Mouse (Mus musculus) liver, embryonic 13.5 days (tissue): ENCODE data around the gene Olfr1085. TPM values are rescaled to one million over a fixed set of nuclear protein-coding genes. Genes with fewer than 3 reads are reported as not detected.
"Not testable (repeated sequence)": the region's sequence is repeated elsewhere in the genome, so short reads cannot be mapped to it uniquely, and the experiment has no call there.

ENCODE experiments used
- ATAC-seq: fragments of 200-750 bp; cut with Nextera tagmentation; 2 replicates; pipeline ENCODE4 v1.8.0; 2017; ENCODE audit warnings: low read depth, mild to moderate bottlenecking, moderate number of reproducible peaks, moderate library complexity
- DNase-seq: peaks from one replicate; pipeline ENCODE4 v3.0.0; 2022
- H3K27ac ChIP-seq: fragments of 300-500 bp; sonication (generic); 2 replicates; pipeline ENCODE4 v1.5.1; 2015; ENCODE audit warnings: moderate library complexity, mild to moderate bottlenecking, inconsistent platforms
- H3K27me3 ChIP-seq: fragments of 300-500 bp; sonication (generic); 2 replicates; pipeline ENCODE4 v1.6.1; 2015; ENCODE audit warnings: mild to moderate bottlenecking, inconsistent platforms
- H3K36me3 ChIP-seq: fragments of 300-500 bp; sonication (generic); 2 replicates; pipeline ENCODE4 v1.6.1; 2015; ENCODE audit warnings: mild to moderate bottlenecking, inconsistent platforms
- H3K4me1 ChIP-seq: fragments of 300-500 bp; sonication (generic); replicated peaks from 2 replicates; pipeline ENCODE4 v1.6.1; 2015; ENCODE audit warnings: inconsistent platforms
- H3K4me2 ChIP-seq: fragments of 300-500 bp; sonication (generic); 2 replicates; pipeline ENCODE4 v1.6.1; 2015; ENCODE audit warnings: inconsistent platforms, mild to moderate bottlenecking, moderate library complexity
- H3K4me3 ChIP-seq: fragments of 300-500 bp; sonication (generic); replicated peaks from 2 replicates; pipeline ENCODE4 v1.5.1; 2015; ENCODE audit warnings: mild to moderate bottlenecking, inconsistent platforms
- H3K9ac ChIP-seq: fragments of 300-500 bp; sonication (generic); 2 replicates; pipeline ENCODE4 v1.6.1; 2015; ENCODE audit warnings: mild to moderate bottlenecking, inconsistent platforms
- H3K9me3 ChIP-seq: fragments of 300-500 bp; sonication (generic); replicated peaks from 2 replicates; pipeline ENCODE4 v1.6.1; 2016; ENCODE audit warnings: inconsistent platforms
- WGBS: fragments of 180-500 bp; shearing (Covaris S2); methylation state at CpG from one replicate; pipeline ENCODE4 v1.1.7; 2015; ENCODE audit not compliant: insufficient replicate concordance; 5-methylcytosine and 5-hydroxymethylcytosine counted together
- polyA plus RNA-seq: library from polyadenylated mRNA; unstranded; fragments of >200 nt; fragmentation: Nextera tagmentation; extraction: Ambion mirVana; gene quantifications from 2 replicates; pipeline ENCODE4 v1.2.1, GENCODE M21; 2015

Gene Olfr1085
- not detected in 2 replicates for polyA plus RNA-seq

- H3K4me3 ChIP-seq: no peak within 1 kb of the TSS
- H3K27me3 ChIP-seq: no peaks in the 10 kb centered on the region
- ATAC-seq: no peak
- no peaks in the 10 kb centered on the region for H3K36me3 ChIP-seq
- no peaks in the 10 kb centered on the region for H3K4me1 ChIP-seq
- no peak within 1 kb of the TSS for H3K4me2 ChIP-seq
- no peak within 1 kb of the TSS for H3K27ac ChIP-seq
- no peak within 1 kb of the TSS for H3K9ac ChIP-seq
- DNase-seq: no peak
- H3K9me3 ChIP-seq: no peaks in the 10 kb centered on the region
- WGBS: 11% methylated on average over 1 of the region's 1 CpGs
These were observed at the start of gene Olfr1085 for GRCm38 (mm10) chr2:86661919-86662318. Olfr1085 (minus strand) TSS chr2:86662019.

GRCm38 (mm10) chr2:86698295-86698694 is 36.5 kb upstream of the Olfr1085 start, which contains the start of gene Olfr1087:
Olfr1087 (minus strand) TSS chr2:86698395.
- Histone ChIP-seq H3K4me2 (no peak within 1 kb of the TSS), H3K27ac (no peak within 1 kb of the TSS), H3K27me3 (no peaks in the 10 kb centered on the region), H3K9ac (no peak within 1 kb of the TSS), H3K4me1 (no peaks in the 10 kb centered on the region), H3K9me3 (no peaks in the 10 kb centered on the region), H3K36me3 (no peaks in the 10 kb centered on the region), H3K4me3 (no peak within 1 kb of the TSS)
- ATAC-seq (no peak), DNase-seq (no peak)

- H3K27ac ChIP-seq: no peak within 1 kb of the TSS
- ATAC-seq (no peak), DNase-seq (no peak)
- H3K4me1 ChIP-seq: no peaks in the 10 kb centered on the region
- H3K9me3 ChIP-seq: no peaks in the 10 kb centered on the region
- no peaks in the 10 kb centered on the region for H3K27me3 ChIP-seq
- 34% methylated on average over 2 of the region's 2 CpGs for WGBS
- no peak within 1 kb of the TSS for H3K4me2 ChIP-seq
- no peak within 1 kb of the TSS for H3K4me3 ChIP-seq
- no peak within 1 kb of the TSS for H3K9ac ChIP-seq
- H3K36me3 ChIP-seq: no peaks in the 10 kb centered on the region
These were observed 18.2 kb upstream of the Olfr1085 start, which contains the start of gene Olfr1086 for GRCm38 (mm10) chr2:86679992-86680391. Olfr1086 (minus strand) TSS chr2:86680092.

GRCm38 (mm10) chr2:86639625-86640024 is 22.2 kb downstream of the Olfr1085 start, which contains the start of gene Olfr1084:
Olfr1084 (minus strand) TSS chr2:86639725.
- not testable (repeated sequence) for H3K4me3 ChIP-seq, H3K27me3 ChIP-seq, ATAC-seq, H3K4me1 ChIP-seq, H3K4me2 ChIP-seq, H3K9me3 ChIP-seq, DNase-seq, H3K9ac ChIP-seq, H3K27ac ChIP-seq, H3K36me3 ChIP-seq
- 64% methylated on average over 1 of the region's 1 CpGs for WGBS

Other genes starting within 250 kb of the Olfr1085 start
- not detected in 2 replicates for gene Olfr1061, start 248.0 kb downstream of the Olfr1085 start, polyA plus RNA-seq
- not detected in 2 replicates for gene Olfr1062, start 235.3 kb downstream of the Olfr1085 start, polyA plus RNA-seq
- not detected in 2 replicates for gene Olfr1065, start 211.4 kb downstream of the Olfr1085 start, polyA plus RNA-seq
- gene Olfr1066, start 205.8 kb downstream of the Olfr1085 start, polyA plus RNA-seq: not detected in 2 replicates
- gene Olfr228, start 174.6 kb downstream of the Olfr1085 start, polyA plus RNA-seq: not detected in 2 replicates
- gene Olfr1076, start 153.6 kb downstream of the Olfr1085 start, polyA plus RNA-seq: not detected in 2 replicates
- gene Olfr1079, start 119.5 kb downstream of the Olfr1085 start, polyA plus RNA-seq: not detected in 2 replicates
- gene Olfr1080, start 103.8 kb downstream of the Olfr1085 start, polyA plus RNA-seq: not detected in 2 replicates
- gene Olfr1082, start 63.1 kb downstream of the Olfr1085 start, polyA plus RNA-seq: not detected in 2 replicates
- gene Olfr1084, start 22.3 kb downstream of the Olfr1085 start, polyA plus RNA-seq: not detected in 2 replicates
- not detected in 2 replicates for gene Olfr1086, start 18.1 kb upstream of the Olfr1085 start, polyA plus RNA-seq
- gene Olfr1087, start 36.4 kb upstream of the Olfr1085 start, polyA plus RNA-seq: not detected in 2 replicates
- gene Olfr1089, start 71.7 kb upstream of the Olfr1085 start, polyA plus RNA-seq: not detected in 2 replicates
- not detected in 2 replicates for gene Olfr1090, start 97.0 kb upstream of the Olfr1085 start, polyA plus RNA-seq
- not detected in 2 replicates for gene Olfr1093, start 120.5 kb upstream of the Olfr1085 start, polyA plus RNA-seq
- not detected in 2 replicates for gene Olfr141, start 148.0 kb upstream of the Olfr1085 start, polyA plus RNA-seq
- gene Olfr1094, start 162.6 kb upstream of the Olfr1085 start, polyA plus RNA-seq: not detected in 2 replicates
- not detected in 2 replicates for gene Olfr1095, start 189.7 kb upstream of the Olfr1085 start, polyA plus RNA-seq
- gene Gm13723, start 212.8 kb upstream of the Olfr1085 start, polyA plus RNA-seq: not detected in 2 replicates
- gene Olfr1097, start 230.2 kb upstream of the Olfr1085 start, polyA plus RNA-seq: not detected in 2 replicates